Mouse (Mus musculus): ENCODE measurements at regions not wholly inside any gene's neighbourhood (a gene's known extent, or its start where the extent isn't known, plus 50 kb on each side); places are given as distances from the start of the nearest gene placed in this dataset.

DNA sequence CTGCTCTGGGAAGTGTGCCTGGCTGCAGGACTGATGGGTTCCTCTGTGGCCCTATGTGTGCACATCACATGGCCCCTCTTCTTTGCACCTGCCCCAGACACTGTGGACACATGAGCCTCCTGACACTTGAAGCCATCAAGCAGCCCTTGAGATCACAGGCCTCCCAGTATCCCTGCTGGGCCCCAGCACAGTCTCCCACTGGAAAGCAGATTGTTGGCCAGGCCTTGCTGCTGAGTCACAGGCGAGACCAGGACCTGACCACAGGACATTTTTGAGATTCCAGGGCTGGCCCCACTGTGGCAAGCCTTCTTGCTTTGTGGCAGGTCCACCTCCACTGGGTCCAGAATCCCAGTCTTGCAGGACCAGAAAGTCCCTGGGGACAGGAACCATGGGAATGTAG is 105.5 kb upstream of the Ccnd1 start:
- DNase-seq (ENCODE audit: low spot score in 2 of 2) = no peak

- DNase-seq (ENCODE audit: low spot score in 2 of 2) = no peak
Measured at GRCm38 (mm10) chr7:145043455-145044149, 103.9 kb upstream of the Ccnd1 start.

GRCm38 (mm10) chr7:145040871-145041270 is 101.1 kb upstream of the Ccnd1 start:
- DNase-seq (ENCODE audit: low spot score in 2 of 2) = no peak

- DNase-seq (ENCODE audit: low spot score in 2 of 2) = no peak
Measured at GRCm38 (mm10) chr7:145034385-145034784, 94.7 kb upstream of the Ccnd1 start.

- DNase-seq (ENCODE audit: low spot score in 2 of 2) = no peak
Measured at GRCm38 (mm10) chr7:145031275-145031674, 91.5 kb upstream of the Ccnd1 start.

GRCm38 (mm10) chr7:145030635-145031141 is 91.0 kb upstream of the Ccnd1 start:
- peak; percentile 60 to 70 for DNase-seq (ENCODE audit: low spot score in 2 of 2)

GRCm38 (mm10) chr7:145029622-145030021 is 89.9 kb upstream of the Ccnd1 start:
- DNase-seq (ENCODE audit: low spot score in 2 of 2) = no peak

DNA sequence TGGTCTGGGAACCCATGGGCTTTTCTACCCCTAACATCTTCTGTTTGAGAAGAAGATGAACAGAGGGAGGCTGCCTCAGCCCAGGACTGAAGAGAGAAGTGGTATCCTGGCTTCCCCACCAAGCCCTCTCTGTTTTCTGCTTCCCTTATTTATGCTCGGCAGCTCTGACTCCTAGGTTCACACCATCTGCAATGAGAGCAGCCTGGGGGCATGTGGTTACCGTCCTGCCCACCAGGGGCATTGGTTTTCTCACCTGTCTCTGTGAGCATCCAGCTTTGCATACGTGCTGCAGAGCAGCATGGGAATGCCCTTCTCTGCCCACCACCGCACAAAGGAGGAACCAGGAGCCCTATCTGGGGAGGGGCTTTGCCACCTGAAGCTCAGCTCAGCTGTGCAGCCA is 89.4 kb upstream of the Ccnd1 start:
- peak; percentile 50 to 69 for DNase-seq (ENCODE audit: low spot score in 2 of 2)

DNA sequence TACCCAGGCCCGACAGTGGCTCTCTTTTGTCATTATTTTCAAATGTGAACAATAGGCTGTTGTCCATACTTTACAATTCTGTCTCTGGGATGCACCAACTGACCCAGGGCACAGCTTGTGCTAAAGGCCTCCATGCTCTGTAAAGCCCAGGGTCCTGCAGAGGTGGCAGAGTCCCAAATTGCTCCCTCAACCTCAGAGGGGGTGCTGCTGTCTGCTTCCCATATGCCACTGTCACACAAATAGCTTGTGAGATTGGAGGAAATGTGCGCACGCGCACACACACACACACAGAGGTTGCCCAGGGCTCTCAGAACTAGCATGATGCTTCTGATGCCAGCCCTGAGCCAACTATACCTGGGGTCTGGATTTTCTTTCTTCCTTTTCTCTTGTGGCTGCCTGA is 87.3 kb upstream of the Ccnd1 start:
- DNase-seq (ENCODE audit: low spot score in 2 of 2) = no peak

DNA sequence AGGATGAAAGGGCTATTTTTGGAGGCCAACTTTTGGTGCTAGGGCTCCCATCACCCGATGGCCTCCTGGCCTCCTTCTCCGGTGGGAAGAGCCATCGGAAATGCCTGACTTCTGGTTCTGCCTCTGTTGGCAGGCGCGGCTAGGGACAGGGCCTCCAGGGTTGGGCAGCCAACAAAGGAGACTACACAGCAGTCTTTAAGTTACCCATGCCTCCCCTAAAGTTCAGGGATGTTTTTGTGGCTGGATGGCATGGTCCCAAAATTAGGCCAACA is 86.2 kb upstream of the Ccnd1 start:
- no peak for DNase-seq (ENCODE audit: low spot score in 2 of 2)

- DNase-seq (ENCODE audit: low spot score in 2 of 2) = no peak
Measured at GRCm38 (mm10) chr7:145025186-145026013, 85.7 kb upstream of the Ccnd1 start.

- no peak for DNase-seq (ENCODE audit: low spot score in 2 of 2)
Measured at GRCm38 (mm10) chr7:145024651-145025050, 84.9 kb upstream of the Ccnd1 start.

GRCm38 (mm10) chr7:145019137-145019536 is 79.4 kb upstream of the Ccnd1 start:
- DNase-seq (ENCODE audit: low spot score in 2 of 2) = no peak

DNA sequence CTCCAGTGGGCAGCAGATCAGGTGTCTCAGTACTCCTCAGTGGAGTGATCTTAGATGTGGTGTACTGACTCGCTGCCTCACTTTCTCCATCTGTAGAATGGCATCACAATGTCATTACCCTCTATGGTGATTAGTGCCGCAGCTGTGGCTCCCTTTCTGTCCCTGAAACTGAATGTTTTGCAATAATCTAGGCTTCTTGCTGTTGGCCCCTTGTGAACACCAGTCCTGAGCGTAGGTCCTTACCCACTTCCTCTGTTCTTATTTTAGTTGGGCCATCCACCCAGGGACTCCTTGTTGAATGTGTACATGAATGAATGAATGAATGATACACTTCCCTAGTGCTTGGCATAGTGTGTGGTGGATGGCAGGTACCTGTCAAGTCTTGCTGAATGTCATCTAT is 78.4 kb upstream of the Ccnd1 start:
- no peak for DNase-seq (ENCODE audit: low spot score in 2 of 2)

DNA sequence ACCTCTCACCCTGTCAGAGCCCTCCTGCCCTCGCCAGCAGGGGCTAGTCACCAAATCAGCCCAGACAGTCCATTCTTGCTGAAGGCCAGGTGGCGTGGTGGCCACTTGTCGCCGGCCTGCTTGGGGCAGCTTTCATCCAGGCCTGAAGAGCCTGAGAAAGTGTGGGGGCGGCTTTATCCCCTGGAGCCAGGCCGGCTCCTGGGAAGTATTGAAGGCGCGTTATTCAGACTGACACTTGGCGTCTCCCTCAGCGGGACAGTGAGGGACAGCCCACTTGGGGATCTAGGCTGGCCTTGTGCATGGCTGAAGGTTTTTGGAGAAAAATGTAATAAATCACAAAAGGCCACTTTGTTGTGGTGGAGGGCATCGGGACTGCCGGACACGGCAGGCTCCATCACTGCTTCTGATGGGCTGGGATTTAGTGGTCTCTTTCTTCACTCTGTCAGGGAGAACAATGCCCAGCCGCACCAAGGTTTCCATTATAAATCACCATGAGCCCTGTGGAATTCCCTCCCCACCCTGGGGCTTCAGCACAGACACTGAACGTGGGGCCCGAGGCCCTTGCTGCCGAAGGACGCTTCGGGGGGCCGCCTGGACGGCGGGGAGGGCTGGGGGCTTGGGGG is 75.8 kb upstream of the Ccnd1 start:
- DNase-seq (ENCODE audit: low spot score in 2 of 2) = no peak

GRCm38 (mm10) chr7:145010757-145011156 is 71.0 kb upstream of the Ccnd1 start:
- no peak for DNase-seq (ENCODE audit: low spot score in 2 of 2)

DNA sequence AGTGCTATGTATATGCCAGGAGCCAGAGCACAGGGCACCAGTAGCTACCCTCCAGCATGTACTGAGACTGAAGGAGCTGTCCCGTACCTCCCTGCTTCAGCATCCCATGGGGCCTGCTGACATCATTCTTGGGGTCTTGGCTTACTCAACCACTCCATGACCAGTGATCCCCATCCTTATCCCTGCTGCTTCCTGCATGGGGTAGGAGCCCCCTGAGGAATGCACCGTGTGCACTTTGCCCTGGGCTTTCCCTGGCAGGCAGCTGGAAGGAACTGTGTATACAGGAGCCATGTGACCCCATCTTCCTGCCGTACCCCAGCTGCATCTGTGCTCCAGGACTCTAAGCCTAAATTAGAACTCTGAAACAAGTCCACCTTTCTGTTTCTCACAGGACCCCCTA is 70.3 kb upstream of the Ccnd1 start:
- DNase-seq (ENCODE audit: low spot score in 2 of 2) = no peak

- no peak for DNase-seq (ENCODE audit: low spot score in 2 of 2)
Measured at GRCm38 (mm10) chr7:145008662-145009333, 69.1 kb upstream of the Ccnd1 start.

- DNase-seq (ENCODE audit: low spot score in 2 of 2) = no peak
Measured at GRCm38 (mm10) chr7:145007216-145007615, 67.5 kb upstream of the Ccnd1 start.

DNA sequence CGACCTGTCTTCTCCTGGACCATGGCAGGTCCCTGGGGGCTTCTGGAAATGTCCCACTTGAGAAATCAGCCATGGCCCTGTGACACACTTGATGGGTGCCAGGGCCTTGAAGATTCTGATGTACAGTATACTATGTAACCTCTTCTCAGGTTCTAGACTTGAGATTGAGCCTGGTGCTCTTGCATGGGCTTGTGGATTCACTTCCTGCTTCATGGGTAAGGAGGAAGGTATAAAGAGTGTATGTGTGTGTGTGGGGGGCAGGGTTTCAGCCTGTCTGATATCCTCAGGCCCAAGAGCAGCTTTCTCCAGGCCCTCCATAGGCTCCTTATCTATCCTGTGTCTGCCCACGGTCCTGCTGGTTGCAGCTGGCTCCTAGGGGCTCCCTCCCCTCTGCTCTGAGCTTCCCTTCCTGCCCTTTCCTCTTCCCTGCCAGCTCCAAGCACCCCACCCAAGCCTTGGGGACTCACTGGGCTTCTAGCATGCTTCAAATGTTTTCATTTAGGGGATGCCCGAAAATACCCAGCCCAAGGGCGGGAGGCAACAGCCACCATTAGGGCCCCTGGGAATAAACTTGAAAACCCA is 61.9 kb upstream of the Ccnd1 start:
- no peak for DNase-seq (ENCODE audit: low spot score in 2 of 2)

GRCm38 (mm10) chr7:144999741-145000140 is 60.0 kb upstream of the Ccnd1 start:
- DNase-seq (ENCODE audit: low spot score in 2 of 2) = no peak

DNA sequence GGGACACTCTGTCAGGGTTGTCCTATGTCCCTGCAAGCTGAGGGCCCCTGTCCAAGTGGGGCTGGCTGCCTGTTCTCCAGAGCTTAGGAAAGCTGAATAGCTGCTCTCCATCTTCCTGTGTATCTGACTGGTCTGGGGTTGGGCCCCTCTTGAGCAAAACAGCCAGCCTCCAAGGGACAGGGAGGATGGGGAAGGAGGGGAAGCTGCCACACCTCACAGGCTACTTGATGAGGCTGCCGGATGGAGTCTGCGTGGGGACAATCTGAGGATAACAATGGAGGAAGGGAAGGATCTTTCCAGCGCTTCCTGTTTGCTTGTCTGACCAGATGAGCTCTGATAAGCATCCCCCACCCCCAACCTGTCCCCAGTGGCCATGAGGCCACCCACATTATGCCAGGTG is 57.1 kb upstream of the Ccnd1 start:
- no peak for DNase-seq (ENCODE audit: low spot score in 2 of 2)

Data from thymus, postnatal 10 days (tissue).